Mouse (Mus musculus) heart, postnatal 4 days (tissue): ENCODE results near the gene Scamp5. TPM values are rescaled to one million over a fixed set of nuclear protein-coding genes. Genes with fewer than 3 reads are reported as not detected.
A peak's percentile ranks its signal among the peaks of the same experiment; 100 is the strongest.
"Not testable (repeated sequence)": the region's sequence is repeated elsewhere in the genome, so short reads cannot be mapped to it uniquely, and the experiment has no call there.

Experiments used
- DNase-seq: peaks from one replicate; pipeline ENCODE4 v3.0.0; 2021
- total RNA-seq, 2 experiments: library from RNA; stranded (reverse); gene quantifications; 2 replicates each; pipeline ENCODE4 v1.2.3; 2021

The Scamp5 gene
- total RNA-seq, 2 experiments from 2014 or later, result 11.6 to 11.7 TPM

DNA sequence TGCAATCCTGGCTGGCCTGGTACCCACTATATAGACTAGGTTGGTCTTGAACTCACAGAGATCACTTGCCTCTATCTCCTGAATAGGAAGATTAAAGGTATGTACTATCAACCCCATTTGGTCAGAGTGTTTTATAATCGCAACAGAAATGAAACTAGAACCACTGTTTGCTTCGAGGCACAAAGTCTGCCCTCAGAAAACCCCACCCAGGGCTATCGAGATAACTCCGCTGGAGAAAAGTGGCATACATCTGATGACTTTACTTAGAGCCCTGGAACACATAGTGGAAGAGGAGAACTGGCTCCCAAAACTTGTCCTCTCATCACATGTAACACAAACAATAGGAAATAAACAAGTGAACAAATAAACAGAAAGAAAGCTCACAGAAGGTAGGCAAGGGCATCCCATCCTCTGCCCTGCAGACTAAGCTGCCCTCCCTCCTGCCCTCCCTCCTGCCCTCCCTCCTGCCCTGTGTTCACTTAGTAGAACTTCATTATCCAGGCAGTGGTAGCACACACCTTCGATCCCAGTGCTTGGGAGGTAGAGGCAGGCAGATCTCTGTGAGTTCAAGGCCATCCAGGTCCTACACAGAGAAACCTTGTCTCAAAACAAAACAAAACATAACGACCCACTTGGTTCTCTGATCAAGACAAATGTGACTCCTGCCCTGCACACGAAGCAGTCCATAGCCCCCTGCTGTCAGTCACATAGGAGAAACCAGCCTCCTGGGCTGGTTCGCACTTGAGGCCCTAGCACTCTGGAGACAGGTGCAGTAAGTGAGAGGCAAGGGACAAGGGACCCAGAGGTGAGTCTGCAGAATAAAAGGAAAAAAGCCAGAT is 15.0 kb downstream of the Scamp5 start:
- DNase-seq, result no peak

DNA sequence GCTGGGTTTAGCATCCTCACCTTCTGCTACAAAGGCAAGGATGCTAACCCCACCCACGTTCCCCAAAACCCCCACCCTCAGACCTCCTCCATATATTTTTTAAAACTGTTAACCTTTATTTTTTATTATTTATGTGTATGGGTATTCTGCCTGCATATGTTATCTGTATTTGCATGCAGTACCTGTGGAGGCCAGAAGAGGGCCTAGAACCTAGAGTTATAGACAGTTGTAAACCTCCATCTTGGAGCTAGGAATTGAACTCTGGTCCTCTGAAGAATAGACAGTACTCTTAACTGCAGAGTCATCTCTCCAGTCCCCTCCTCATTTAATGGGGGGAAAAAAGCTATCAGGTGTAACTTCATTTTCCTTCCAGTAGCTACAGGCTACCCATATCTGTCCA is 18.1 kb downstream of the Scamp5 start:
- DNase-seq, result no peak

DNA sequence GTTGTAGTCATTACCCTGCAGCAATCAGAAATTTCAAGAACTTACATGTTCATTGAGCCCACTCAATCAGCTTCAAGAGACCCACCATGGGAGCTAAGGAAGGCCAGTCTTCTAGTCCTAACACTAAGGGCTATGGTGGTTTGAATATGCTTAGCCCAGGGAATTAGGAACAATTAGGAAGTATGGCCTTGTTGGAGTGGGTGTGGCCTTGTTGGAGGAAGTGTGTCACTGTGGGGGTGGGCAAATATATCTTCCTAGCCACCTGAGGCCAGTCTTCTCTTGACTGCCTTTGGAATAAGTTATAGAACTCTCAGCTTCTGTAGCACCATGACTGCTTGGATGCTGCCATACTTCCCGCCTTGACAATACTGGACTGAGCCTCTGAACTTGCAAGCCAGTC is 27.2 kb downstream of the Scamp5 start:
- DNase-seq, result no peak

DNA sequence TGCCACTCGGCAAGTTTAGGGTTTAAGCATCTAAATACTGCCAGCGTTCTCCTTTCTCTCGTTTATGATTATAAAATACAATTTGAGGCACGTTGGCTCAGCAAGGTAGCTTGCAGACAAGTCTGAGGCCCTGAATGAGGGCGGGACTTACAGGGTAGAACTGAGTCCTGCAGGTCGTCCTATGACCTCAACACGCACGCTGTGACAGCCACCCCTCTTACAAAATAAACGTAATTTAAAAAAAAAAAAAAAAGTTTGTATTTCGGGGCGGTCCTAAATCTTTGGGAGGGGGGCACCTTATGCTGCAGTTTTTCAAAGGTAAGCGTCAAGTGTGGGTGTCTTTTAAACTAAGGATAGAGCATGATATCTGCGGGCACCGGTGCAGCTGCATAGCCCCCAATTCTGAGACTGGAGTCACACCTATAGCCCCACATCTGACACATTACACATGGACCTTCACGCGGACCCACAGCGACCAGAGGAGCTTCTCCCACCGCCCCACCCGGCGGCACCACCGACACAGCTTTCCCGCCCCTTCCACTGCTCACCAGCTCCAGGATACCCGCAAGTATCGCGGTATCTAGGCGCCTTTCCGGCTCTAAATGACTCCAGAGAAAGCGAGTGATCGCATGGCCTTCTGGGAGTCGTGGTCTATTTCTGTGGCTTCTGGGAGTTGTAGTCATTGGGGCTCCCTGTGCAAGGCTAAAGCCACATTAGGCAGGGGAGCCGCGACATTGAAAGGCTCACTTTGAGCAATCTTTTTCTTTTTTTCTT is 28.2 kb downstream of the Scamp5 start, which contains the start of gene Ppcdc:
Gene Ppcdc, minus strand, starts transcription at position 603 of the 774 bp plus-strand sequence.
- DNase-seq, result peak; percentile 92

DNA sequence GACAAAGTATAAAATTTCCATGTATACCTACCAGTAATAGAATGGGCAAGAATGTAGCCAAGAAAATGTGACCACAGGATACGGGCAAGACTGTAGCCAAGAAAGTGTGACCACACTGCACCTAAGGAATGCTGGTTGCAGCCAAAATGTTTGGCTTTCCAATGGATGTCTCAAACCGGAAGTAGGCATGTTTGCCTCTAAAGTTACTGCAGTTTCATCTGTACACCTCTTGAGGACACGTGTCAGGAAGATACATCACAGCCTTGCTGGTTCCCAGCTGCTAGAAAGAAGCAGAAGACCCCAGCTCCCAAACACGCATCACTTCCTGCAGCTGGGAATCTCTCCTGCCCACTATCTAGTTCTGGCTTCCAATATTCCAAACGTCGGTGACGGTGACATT is 28.8 kb downstream of the Scamp5 start:
- DNase-seq, result no peak

DNA sequence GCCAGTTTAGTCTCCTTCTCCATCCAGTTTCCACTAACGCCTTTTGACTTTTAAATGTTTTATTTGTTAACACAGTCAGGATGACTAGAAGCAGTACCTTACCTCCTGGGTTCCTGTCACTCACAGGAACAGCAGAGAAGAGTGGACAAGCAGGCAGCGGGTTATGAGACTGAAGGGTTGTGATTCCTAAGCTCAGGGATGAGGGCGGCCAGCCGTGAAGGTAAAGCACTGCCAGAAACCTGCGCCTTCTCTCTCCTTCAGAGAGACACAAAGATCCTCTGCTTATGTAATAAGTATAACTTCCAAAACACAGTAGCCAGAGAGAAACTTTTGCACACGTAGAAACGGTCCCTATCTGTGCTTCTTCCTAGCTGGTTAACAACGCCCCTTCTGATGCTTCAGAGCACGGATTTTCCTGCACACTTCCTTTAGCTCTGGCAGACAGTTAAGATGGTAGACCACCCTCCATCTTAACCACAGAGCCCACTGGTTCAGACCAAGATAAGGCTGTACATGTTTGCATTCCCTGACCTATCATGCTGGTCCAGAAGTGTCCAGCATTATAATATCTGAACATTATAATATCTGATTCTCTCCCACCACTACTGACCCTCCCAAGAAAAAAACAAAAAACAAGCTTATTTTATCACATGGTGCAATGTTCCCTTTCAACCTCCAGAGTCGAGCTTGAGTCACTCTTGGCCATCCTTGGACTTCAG is 29.8 kb downstream of the Scamp5 start:
- no peak for DNase-seq

DNA sequence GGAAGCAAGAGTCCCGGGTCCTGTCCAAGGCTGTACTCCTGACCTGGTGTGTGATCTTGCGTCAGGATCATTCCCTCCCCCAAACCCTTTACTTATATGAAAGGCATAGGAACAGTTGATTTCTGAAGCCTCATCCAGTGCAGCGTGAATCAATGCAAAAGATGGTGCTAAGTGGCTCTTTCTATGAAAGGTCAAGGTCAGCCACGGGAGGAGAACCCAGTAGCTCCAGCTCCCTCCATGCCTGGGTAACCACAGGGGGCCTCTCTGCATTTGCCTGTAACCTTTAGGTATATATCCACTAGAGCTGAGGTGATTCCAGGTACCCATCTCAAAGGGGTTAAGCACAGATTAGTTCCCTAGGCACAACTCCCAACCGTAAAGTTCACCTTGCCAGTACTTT is 31.7 kb downstream of the Scamp5 start:
- DNase-seq, result no peak

DNA sequence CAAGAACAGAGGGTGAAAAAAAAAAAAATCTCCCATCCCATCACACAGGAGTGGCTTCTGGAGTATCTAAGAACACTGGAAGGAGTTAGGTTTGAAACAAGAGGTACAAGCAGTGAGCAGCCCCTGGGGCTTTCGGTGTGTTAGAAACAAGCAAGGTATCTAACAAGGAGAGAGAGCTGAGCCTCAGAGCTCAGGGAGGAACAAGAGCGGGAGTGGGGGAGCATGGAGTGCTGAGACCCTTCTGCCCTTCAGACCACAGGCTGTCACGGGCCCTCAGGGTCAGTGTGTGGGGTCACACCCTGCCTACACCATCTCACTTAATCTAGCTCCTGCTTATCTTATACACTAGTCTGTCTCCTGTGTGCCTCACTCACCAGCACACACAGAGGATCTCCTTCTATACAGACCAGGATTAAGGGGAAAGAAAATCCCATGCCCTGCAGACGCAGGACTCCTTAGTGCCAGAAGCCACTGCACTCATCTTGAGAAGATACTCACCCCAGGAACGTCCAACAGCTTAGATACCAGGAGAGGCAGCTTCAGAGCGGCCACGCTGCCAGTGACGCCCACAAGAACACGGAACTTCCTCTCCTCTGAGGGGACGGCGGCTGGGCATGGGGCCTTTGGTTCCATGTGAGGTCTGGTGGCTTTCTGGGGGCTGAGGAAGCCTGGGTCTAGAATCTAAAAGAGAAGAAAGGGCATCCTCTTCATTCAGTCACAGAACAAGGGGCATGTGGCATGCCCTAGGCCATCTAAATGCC is 33.3 kb downstream of the Scamp5 start:
- DNase-seq, result no peak

DNA sequence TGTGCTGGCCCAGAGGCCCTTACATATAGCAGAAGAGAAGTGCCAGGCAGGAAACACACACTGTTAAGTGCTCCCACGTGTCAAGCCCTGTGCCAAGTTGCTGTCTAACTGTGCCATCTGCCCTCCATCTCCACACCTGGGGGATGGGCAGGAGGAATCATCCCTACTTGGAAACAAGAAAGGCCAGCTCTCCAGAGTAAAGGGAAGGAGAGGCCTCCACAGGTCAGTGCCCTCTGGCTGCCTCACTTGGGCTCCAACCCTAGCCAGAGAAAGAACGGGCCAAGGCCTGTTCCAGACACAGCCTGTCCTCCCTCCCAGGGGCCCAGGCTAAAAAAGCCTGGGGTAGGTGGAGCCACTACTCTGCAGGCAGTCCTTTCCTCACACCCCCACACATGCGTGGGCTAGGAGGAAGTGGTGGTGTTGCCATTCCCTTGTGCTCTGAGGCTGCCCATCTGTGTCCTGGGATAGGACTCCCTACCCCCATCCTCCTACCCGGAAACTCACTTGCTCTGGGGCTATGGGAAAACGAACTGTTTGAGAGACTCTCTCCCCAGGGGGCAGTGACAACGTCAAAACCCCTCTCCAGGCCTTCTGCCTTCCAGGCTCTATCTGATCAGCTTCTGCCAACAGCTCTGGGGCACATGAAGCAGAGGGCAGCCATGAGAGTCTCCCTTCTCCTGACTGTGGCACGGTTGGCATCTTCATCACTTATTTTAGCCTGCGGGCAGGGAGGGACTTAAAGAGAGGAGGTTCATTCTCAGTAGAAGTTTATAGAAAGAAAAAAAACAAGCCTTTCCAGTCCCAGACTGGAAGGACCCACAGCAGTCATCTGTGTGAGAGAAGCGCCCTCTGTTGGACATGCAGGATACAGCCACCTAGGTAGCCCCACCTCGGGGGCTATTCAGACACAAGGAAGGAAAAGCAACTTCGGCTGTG is 34.5 kb downstream of the Scamp5 start:
- peak; percentile 90 for DNase-seq

DNA sequence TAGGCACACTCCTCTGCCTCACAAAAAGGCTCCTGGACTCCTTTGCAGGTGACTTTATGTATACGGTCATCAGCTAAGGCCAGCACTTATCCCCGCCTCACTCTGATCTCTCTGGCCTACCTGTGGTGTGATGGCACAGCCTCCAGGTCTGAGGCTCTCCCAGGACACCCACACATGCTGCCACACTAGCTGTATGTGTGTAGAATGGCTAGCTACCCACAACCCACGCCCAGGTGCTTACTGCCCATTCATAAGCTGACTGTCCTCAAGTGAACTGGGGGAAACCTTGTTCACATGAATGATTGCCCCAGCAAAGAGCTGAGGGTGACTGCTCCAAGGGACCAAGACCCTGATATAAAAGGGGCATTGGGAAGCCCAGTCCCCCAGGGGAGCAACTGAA is 35.4 kb downstream of the Scamp5 start:
- DNase-seq, result no peak

DNA sequence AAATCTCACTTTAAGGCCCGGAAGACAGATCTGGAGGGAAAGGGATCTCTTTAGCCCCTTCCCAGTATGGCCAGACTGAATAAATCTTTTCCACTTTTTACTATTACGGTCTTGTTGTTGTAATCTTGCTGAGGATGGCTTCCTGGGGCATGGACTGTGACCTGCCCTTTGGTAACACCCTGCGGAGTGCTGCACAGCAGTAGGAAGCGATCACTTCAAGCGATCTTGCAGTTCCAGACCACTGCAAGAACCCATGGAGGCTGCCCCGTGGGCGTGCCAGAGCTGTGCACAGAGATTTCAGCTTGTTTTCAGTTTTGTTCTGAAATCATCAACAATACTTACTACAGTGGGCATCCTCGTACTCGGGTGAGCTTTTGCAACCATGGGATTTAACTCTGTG is 36.7 kb downstream of the Scamp5 start:
- no peak for DNase-seq

DNA sequence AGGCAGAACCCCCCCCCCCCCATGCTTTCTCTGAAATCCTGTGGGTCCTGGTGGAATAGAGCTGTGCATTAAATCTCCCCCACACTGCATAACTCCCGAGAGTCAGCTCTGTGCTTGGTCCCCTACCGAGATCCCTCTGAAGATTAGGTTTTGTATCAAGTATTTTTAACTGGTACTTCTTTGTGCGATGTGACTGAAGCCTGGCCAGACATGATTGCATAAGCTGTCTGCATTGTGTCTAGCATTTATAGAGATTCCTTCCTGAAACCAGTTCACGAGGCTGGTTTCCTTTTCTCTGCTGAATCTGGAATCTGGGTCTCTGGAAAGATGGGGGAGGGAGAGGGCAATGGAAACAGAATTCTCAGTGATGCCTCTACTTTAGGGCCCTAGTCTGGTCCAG is 39.5 kb downstream of the Scamp5 start:
- no peak for DNase-seq

DNA sequence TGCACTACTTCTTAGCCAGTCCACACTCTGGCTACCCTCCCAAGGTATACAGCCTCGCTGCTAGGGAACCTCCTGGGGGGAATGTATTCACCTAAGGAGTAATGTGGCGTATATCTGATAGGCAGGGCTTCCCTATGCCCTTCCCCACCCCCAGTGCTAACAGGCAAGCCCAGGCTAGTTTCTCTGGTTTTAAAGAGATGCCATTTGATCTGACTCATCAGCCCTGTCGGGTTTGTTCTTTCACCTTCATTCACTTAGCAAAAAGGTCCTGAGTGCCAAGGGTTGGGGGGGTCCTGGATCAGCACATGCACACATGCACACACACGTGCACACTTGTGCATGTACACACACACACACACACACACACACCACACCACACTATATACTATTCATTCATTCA is 39.9 kb downstream of the Scamp5 start:
- DNase-seq, result no peak

DNA sequence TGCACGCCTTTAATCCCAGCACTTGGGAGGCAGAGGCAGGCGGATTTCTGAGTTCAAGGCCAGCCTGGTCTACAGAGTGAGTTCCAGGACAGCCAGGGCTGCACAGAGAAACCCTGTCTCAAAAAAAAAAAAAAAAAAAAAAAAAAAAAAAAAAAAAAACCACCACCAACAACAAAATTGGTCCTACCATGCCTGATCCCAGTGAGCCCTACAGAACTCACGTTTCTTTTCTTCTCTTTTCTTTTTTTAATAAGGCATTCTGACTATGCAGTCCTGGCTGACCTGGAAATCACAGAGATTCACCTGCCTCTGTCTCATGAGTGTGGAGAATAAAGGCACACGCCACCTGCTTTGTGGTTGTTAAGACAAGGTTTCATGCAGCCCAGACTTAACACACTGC is 40.7 kb downstream of the Scamp5 start:
- not testable (repeated sequence) for DNase-seq

DNA sequence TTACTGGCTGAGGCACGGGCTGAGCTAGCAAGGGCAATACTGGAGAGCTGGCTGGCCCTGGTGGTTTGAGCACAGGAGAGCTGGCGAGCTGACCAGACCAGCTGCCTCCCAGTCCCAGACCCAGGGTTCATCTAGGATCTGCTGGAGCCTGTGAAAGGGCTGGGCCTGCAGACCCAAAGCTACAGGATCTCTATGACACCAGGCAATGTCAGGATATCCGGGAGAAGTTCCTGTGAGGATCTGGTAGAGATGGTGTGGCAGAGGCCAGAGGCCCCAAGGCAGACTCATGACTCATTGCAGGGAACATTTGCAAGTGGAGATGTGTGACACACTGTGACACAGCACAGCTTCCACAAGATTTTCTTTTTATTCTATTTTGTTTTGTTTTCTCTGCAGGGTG is 42.7 kb downstream of the Scamp5 start:
- DNase-seq, result no peak

DNA sequence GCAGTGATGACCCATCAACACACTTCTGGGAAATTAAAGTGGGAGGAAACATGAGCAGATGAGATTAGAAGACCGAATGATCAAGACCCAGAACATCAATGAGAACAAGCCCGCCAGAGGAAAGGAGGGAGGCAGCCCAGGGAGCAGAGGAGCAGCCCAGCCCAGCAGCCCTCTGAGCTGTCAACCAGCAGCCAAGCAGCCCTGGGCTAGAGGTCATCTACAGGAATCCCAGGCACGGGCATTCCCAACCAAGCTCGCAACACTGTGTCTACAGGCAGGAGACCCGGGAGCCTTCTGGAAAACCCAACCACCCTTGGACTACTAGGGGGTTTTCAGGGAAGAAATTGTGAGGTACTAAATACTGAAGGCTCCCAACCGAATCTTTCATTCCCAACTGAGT is 43.8 kb downstream of the Scamp5 start:
- DNase-seq, result no peak

DNA sequence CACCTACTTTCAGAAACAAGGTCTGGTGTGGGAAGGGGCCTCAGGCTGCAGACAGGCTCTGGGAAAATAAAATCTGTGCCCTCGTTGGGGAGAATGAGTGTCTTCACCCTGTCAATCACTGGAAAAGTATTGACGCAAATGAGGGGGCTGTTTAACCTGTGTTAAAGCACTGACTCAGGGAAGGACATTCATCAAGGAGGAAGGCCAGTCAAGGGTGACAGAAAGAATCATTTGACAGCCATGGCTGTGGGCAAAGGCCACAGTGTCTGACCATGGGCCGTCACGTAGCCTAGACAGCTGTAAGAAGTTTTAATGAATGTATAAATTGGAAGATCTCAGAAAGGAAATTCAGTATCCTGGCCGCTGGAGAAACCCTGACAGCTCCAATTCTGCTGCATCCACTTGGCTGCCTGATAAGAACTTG is 46.2 kb downstream of the Scamp5 start:
- DNase-seq, result no peak

DNA sequence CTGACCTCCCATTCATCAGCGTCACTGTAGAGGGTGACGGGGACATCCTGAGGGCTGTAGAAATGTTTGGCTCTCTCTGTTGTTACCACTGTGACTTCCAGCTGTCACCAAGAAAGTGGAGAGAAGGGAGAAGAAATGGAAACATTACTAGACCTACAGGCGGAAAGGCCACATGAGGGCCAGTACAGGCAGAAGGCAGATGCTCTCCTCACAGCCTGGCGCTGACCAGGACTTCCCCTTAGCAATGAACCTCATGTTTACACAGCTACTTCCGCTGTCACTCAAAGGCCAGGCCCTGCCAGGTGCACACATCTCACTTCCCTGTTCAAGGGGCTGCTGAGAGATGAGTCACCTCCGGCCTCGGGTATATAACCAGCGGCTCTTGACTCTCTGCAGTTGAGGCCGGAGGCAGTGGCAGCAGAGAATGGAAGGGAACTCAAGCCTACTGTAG is 46.7 kb downstream of the Scamp5 start:
- DNase-seq, result peak; percentile 71

DNA sequence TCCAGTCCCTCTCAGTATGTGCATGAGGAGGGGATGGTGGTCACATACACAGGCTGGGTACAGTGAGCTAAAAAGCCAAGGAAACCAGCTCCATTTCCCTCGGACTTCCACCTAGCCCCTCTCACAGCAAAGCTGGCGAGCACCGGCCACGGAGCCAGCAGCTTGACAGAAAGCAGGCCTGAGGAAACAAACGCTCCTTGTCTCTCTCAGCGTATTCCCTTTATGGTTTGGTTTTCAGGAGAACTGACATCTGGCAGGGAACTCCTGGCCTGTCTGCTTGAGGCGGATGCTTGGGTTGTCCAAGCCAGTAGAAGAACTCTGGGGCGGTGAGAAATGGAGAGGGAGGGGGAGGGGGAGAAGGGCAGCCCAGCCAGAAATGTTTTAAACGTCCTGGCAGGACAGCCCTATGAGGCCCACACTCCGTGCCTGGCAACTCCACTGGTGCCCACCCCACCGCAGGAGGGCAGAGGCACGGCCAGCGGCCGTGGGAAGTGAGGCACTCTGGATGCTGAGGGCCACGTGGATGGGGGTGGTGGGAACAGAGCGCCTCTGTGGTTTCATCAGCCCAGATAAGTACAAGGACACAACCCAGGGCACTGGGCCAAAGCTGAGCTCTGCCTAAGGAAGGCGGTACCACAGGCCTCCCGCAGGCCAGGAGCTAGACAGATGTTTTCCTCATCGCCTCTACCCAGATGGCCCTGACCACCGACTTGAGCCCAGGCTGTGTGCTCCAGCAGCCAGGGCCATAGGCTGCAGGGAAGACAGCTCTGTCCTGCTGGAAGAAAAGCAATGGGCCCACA is 47.3 kb downstream of the Scamp5 start:
- DNase-seq, result peak; percentile 96
